Mouse (Mus musculus): ENCODE measurements around the gene Boc.

GRCm38 (mm10) chr16:44478767-44479166 is 79.9 kb downstream of the Boc start:
- TF ChIP-seq CTCF (conservative IDR thresholded peaks at IDR 0.05; ENCODE audit: insufficient read depth, insufficient read length, low read depth, low read length) (no peak), POLR2A (IDR thresholded peaks at IDR 0.05; ENCODE audit: low read depth, low read length) (no peak)
